Mouse (Mus musculus) G1E (cell line): Measurements from ENCODE around the gene Arxes2. TPM values are rescaled to one million over a fixed set of nuclear protein-coding genes. Genes with fewer than 3 reads are reported as not detected.
"Not testable (repeated sequence)": the region's sequence is repeated elsewhere in the genome, so short reads cannot be mapped to it uniquely, and the experiment has no call there.

Experiments used
- ATAC-seq: 2 replicates; pipeline ENCODE4 v1.8.0; 2016; ENCODE audit warnings: mild to moderate bottlenecking; ENCODE audit not compliant: insufficient number of reproducible peaks, poor library complexity, low FRiP score, severe bottlenecking; ENCODE audit errors: extremely low read depth
- DNase-seq: peaks from one replicate; pipeline ENCODE4 v3.0.0; 2012; ENCODE audit warnings: low spot score
- H3K27me3 ChIP-seq: 2 replicates; pipeline ENCODE4 v1.6.1; 2012; ENCODE audit warnings: mild to moderate bottlenecking, low read length, inconsistent platforms; ENCODE audit not compliant: insufficient read depth
- H3K36me3 ChIP-seq: replicated peaks from 2 replicates; pipeline ENCODE3; 2012; ENCODE audit warnings: mild to moderate bottlenecking, inconsistent platforms
- H3K4me1 ChIP-seq: 2 replicates; pipeline ENCODE4 v1.6.1; 2012; ENCODE audit warnings: low read depth, low read length, inconsistent platforms, mixed read lengths; ENCODE audit not compliant: insufficient read depth
- H3K4me3 ChIP-seq: 2 replicates; pipeline ENCODE4 v1.5.1; 2012; ENCODE audit warnings: low read depth, mild to moderate bottlenecking, inconsistent platforms, low read length, moderate library complexity, mixed read lengths
- H3K9me3 ChIP-seq: replicated peaks from 2 replicates; pipeline ENCODE4 v1.6.1; 2012; ENCODE audit warnings: inconsistent platforms
- CTCF ChIP-seq: IDR thresholded peaks from 2 replicates; pipeline ENCODE4 v1.5.1; 2012; ENCODE audit warnings: low read depth, low read length, inconsistent platforms, mixed read lengths
- GATA1 ChIP-seq: IDR thresholded peaks from 2 replicates; pipeline ENCODE4 v1.6.1; 2012; ENCODE audit warnings: borderline replicate concordance, low read length, inconsistent platforms, mixed read lengths
- GATA2 ChIP-seq: IDR thresholded peaks from 2 replicates; pipeline ENCODE4 v1.6.1; 2012; ENCODE audit warnings: low read depth, low read length, inconsistent platforms, borderline replicate concordance
- POLR2AphosphoS5 ChIP-seq: IDR thresholded peaks from 2 replicates; pipeline ENCODE4 v1.6.1; 2012; ENCODE audit warnings: low read depth, low read length, inconsistent platforms; ENCODE audit not compliant: insufficient replicate concordance
- TAL1 ChIP-seq: conservative IDR thresholded peaks from 2 replicates; pipeline ENCODE4 v1.6.1; 2012; ENCODE audit warnings: low read depth, low read length, inconsistent platforms, mixed read lengths
- polyA plus RNA-seq: library from polyadenylated mRNA; stranded (reverse); fragments of >175 nt; gene quantifications from 2 replicates; pipeline ENCODE4 v1.2.3, GENCODE M21; 2012
- total RNA-seq, 2 experiments: library from RNA; stranded (forward) in 1 of 2; stranded (reverse) in 1 of 2; fragments of 200-1000 nt in 1 of 2; fragments of >200 nt in 1 of 2; fragmentation: Nextera tagmentation in 1 of 2; gene quantifications; 2 replicates each; pipeline ENCODE4 v1.2.3; 2014 to 2017

Gene Arxes2
- total and polyA plus RNA-seq, 3 experiments: 8.4 to 13.5 (median 9.0) TPM

DNA sequence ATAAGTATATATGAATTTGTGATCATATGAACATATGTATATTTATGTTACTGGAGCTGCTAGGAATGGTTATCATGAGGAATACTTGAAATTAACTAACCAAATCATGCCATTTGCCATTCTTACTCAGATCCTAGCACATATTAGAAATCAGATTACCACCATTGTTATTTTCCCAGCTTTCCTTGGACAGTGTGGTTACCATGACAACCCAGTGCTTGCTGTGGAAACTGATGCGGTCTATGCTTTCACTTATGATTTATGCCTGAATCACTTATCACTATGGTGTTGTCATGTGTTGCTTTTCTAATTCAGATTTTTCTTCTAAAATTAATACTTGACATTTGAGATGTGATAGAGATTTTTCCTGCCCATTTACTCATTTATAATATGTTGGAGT, 36.7 kb downstream of the Arxes2 start:
- Histone ChIP-seq H3K36me3 (no peaks in the 10 kb centered on the region), H3K4me1 (no peaks in the 10 kb centered on the region), H3K27me3 (no peaks in the 10 kb centered on the region), H3K4me3 (no peak overlapping the region), H3K9me3 (no peaks in the 10 kb centered on the region)
- ATAC-seq (no peak), DNase-seq (no peak)
- no peak for TF ChIP-seq GATA1
- no peak for TF ChIP-seq GATA2
- no peak for TF ChIP-seq POLR2AphosphoS5
- TF ChIP-seq TAL1: no peak
- TF ChIP-seq CTCF: no peak

DNA sequence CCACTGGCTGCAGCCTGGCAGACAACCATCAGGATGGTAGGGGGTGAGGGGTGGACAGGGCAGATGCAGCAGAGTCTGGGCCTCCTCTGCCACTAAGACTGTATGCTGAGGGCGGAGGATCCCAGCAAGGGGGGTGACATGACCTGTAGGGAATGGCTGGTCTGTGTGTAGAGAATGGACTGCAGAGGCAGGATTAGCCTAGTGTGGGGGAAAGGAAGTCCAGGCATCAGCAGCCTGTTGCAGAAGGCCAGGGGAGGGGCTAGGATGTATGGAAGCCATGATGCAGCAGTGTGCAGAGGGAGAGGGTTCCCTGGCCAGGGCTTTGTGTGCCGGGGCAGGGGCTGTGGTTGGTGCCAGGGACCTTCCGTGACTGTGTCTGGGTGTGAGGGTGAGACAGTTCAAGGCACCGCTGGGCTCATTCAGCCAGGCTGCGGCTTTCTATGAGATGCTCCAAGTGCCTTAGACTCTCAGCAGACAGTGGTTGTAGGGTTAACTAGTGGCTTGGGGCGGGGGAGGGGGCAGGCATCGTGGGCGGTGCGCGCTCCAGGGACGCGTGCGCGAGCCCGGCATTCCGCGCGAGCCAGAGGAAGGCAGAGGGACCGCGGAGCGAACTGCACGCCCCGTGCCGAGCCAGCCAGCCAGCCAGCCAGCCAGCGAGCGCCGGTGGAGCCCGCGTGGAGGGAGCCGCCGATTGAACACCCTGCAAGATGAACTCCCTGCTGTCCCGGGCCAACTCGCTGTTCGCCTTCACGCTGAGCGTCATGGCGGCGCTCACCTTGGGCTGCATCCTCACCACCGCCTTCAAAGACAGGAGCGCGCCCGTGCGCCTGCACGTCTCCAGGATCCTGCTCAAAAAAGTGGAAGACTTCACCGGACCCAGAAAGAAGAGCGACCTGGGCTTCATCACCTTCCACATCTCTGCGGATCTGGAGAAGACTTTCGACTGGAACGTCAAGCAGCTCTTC, 39.5 kb downstream of the Arxes2 start, which contains the start of gene Arxes1:
Arxes1 (plus strand) TSS at position 569 of the 965 bp plus-strand sequence.
- H3K4me3 ChIP-seq, H3K4me1 ChIP-seq, H3K27me3 ChIP-seq, H3K36me3 ChIP-seq, H3K9me3 ChIP-seq, DNase-seq: not testable (repeated sequence)
- ATAC-seq: peak; percentile 34; the same call in 1 of the 2 replicates

DNA sequence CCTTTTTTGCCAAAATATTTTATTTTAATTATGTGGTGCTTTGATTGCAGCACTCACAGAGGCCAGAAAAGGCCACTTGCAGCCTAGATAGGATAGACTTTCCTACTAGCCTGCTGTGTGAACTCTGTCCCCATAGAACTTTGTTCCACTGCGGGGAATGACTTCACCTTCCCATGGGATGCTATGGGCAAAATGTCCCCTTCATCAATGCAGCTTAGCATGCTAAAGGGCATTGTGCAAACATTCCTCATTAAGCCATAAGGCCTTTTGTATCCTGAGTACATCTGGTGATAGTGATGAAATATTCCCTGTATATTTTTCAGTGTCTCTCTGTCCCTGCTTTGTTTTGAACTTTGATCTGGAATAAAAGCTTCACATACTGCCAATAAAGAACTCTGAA, 50.1 kb downstream of the Arxes2 start:
- Histone ChIP-seq H3K4me3 (no peak overlapping the region), H3K36me3 (no peaks in the 10 kb centered on the region), H3K4me1 (no peaks in the 10 kb centered on the region), H3K9me3 (no peaks in the 10 kb centered on the region), H3K27me3 (no peaks in the 10 kb centered on the region)
- no peak for TF ChIP-seq CTCF
- TF ChIP-seq TAL1: no peak
- no peak for TF ChIP-seq POLR2AphosphoS5
- no peak for TF ChIP-seq GATA1
- TF ChIP-seq GATA2: no peak
- DNase-seq (no peak), ATAC-seq (no peak)

Other genes starting within 250 kb of the Arxes2 start
- 28.1 and 29.5 TPM in 2 replicates for gene Bhlhb9, start 196.2 kb upstream of the Arxes2 start, total RNA-seq (2014; fragmentation: Nextera tagmentation)
- 19.9 and 22.8 TPM in 2 replicates for gene Bhlhb9, start 196.2 kb upstream of the Arxes2 start, total RNA-seq (2017)
- 16.4 and 21.2 TPM in 2 replicates for gene Bhlhb9, start 196.2 kb upstream of the Arxes2 start, polyA plus RNA-seq
- not detected in 2 replicates for gene Gprasp2, start 154.8 kb upstream of the Arxes2 start, total RNA-seq (2014; fragmentation: Nextera tagmentation)
- 0.22 and 0.41 TPM in 2 replicates for gene Gprasp2, start 154.8 kb upstream of the Arxes2 start, total RNA-seq (2017)
- 0.14 TPM in 1 of 2 replicates, not detected in the other for gene Gprasp2, start 154.8 kb upstream of the Arxes2 start, polyA plus RNA-seq
- gene Arxes1, start 39.5 kb downstream of the Arxes2 start, total RNA-seq (2014; fragmentation: Nextera tagmentation): not detected in 2 replicates
- gene Arxes1, start 39.5 kb downstream of the Arxes2 start, total RNA-seq (2017): not detected in 2 replicates
- not detected in 2 replicates for gene Arxes1, start 39.5 kb downstream of the Arxes2 start, polyA plus RNA-seq
- gene Bex2, start 74.4 kb downstream of the Arxes2 start, total RNA-seq (2014; fragmentation: Nextera tagmentation): not detected in 2 replicates
- gene Bex2, start 74.4 kb downstream of the Arxes2 start, total RNA-seq (2017): not detected in 2 replicates
- gene Bex2, start 74.4 kb downstream of the Arxes2 start, polyA plus RNA-seq: 0.10 and 0.15 TPM in 2 replicates
- gene Nxf3, start 91.4 kb downstream of the Arxes2 start, total RNA-seq (2014; fragmentation: Nextera tagmentation): 0.87 and 1.1 TPM in 2 replicates
- gene Nxf3, start 91.4 kb downstream of the Arxes2 start, total RNA-seq (2017): 0.05 and 0.23 TPM in 2 replicates
- 0.09 TPM in 1 of 2 replicates, not detected in the other for gene Nxf3, start 91.4 kb downstream of the Arxes2 start, polyA plus RNA-seq
- 1.3 TPM in 1 of 2 replicates, not detected in the other for gene Bex4, start 145.2 kb downstream of the Arxes2 start, total RNA-seq (2014; fragmentation: Nextera tagmentation)
- 31.7 and 47.9 TPM in 2 replicates for gene Bex4, start 145.2 kb downstream of the Arxes2 start, total RNA-seq (2017)
- gene Bex4, start 145.2 kb downstream of the Arxes2 start, polyA plus RNA-seq: 15.0 and 16.7 TPM in 2 replicates
- 32.4 and 46.2 TPM in 2 replicates for gene Tceal8, start 178.5 kb downstream of the Arxes2 start, total RNA-seq (2014; fragmentation: Nextera tagmentation)
- 106 and 120 TPM in 2 replicates for gene Tceal8, start 178.5 kb downstream of the Arxes2 start, total RNA-seq (2017)
- gene Tceal8, start 178.5 kb downstream of the Arxes2 start, polyA plus RNA-seq: 6.4 and 12.4 TPM in 2 replicates
- gene Tceal5, start 210.1 kb downstream of the Arxes2 start, total RNA-seq (2014; fragmentation: Nextera tagmentation): 12.0 and 12.3 TPM in 2 replicates
- gene Tceal5, start 210.1 kb downstream of the Arxes2 start, total RNA-seq (2017): 0.23 and 0.93 TPM in 2 replicates
- 3.3 and 3.6 TPM in 2 replicates for gene Tceal5, start 210.1 kb downstream of the Arxes2 start, polyA plus RNA-seq
- gene Tceal7, start 221.0 kb downstream of the Arxes2 start, total RNA-seq (2014; fragmentation: Nextera tagmentation): not detected in 2 replicates
- gene Tceal7, start 221.0 kb downstream of the Arxes2 start, total RNA-seq (2017): not detected in 2 replicates
- not detected in 2 replicates for gene Tceal7, start 221.0 kb downstream of the Arxes2 start, polyA plus RNA-seq
- not detected in 2 replicates for gene Bex1, start 221.7 kb downstream of the Arxes2 start, total RNA-seq (2014; fragmentation: Nextera tagmentation)
- gene Bex1, start 221.7 kb downstream of the Arxes2 start, total RNA-seq (2017): 0.27 and 0.35 TPM in 2 replicates
- gene Bex1, start 221.7 kb downstream of the Arxes2 start, polyA plus RNA-seq: 0.17 and 0.24 TPM in 2 replicates